Mouse (Mus musculus): Measurements from ENCODE around the gene Abcb8. TPM values are rescaled to one million over a fixed set of nuclear protein-coding genes. Genes with fewer than 3 reads are reported as not detected.
A peak's percentile ranks its signal among the peaks of the same experiment; 100 is the strongest.

Abcb8 gene
- polyA plus RNA-seq, 1 experiment from 2014 or later = 35.6 TPM

DNA sequence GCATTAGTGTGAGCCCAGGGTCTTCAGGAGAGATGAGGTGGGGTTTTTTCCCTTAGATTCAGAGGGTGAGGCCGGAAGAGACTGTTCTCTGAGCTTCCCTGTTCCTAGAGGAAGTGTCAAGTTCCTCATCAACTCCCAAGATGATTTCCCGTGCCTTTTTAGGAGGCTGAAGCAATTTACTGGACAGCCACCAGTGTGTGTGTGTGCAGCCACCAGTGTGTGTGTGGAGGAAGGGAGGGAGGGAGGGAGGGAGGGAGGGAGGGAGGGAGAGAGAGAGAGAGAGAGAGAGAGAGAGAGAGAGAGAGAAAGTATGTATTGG lies 60.5 kb downstream of the Abcb8 start:
- H3K9me3 ChIP-seq (ENCODE audit: control insufficient read depth, low read length) = no peaks in the 10 kb centered on the region
- WGBS = 26% methylated on average over 2 of the region's 2 CpGs
- peaks cover 22% of the 10 kb centered on the region for H3K4me1 ChIP-seq (ENCODE audit: control insufficient read depth, insufficient read depth, low read length)
- peak overlapping the region; percentile 90 for H3K9ac ChIP-seq (ENCODE audit: low read depth, low read length)
- no peak overlapping the region for H3K27ac ChIP-seq (replicated peaks; ENCODE audit: low read depth, low read length)
- no peaks in the 10 kb centered on the region for H3K27me3 ChIP-seq (replicated peaks; ENCODE audit: control insufficient read depth, insufficient read depth, low read length)
- ATAC-seq (ENCODE audit: low read depth) = no peak
- peaks cover 6% of the 10 kb centered on the region; the same call in 1 of the 2 replicates for H3K36me3 ChIP-seq (ENCODE audit: control insufficient read depth, insufficient read depth, low read length)
- H3K4me2 ChIP-seq (ENCODE audit: low read depth, low read length) = peak overlapping the region; percentile 95
- no peak for DNase-seq (ENCODE audit: low spot score)
- peak overlapping the region; percentile 76 for H3K4me3 ChIP-seq (ENCODE audit: low read depth, low read length)

DNA sequence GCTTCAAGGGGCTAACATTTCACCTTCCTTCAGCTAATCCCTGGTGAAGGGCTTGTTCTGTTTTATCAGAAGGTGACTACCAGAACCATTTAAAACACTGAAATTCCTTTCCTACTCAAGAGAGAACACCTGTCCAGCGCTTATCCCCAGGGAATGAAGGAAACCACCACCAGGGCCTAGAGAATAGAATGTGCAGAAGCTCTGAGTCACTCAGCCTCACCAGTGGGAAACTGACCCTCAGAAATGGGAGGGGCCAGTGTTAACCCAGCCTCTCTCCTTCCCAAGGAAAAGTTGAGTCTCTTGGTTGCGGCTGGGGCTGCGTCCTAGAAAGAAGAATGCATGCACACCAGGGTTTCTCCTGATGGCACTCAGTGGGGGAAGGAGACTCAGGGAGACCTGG lies 61.6 kb downstream of the Abcb8 start:
- Histone ChIP-seq H3K27me3 (replicated peaks; ENCODE audit: control insufficient read depth, insufficient read depth, low read length) (no peaks in the 10 kb centered on the region), H3K4me3 (ENCODE audit: low read depth, low read length) (no peak overlapping the region), H3K27ac (replicated peaks; ENCODE audit: low read depth, low read length) (no peak overlapping the region), H3K9me3 (ENCODE audit: control insufficient read depth, low read length) (no peaks in the 10 kb centered on the region), H3K9ac (ENCODE audit: low read depth, low read length) (no peak overlapping the region), H3K4me1 (ENCODE audit: control insufficient read depth, insufficient read depth, low read length) (peaks cover 22% of the 10 kb centered on the region), H3K4me2 (ENCODE audit: low read depth, low read length) (peak overlapping the region; percentile 95; the same call in 1 of the 2 replicates), H3K36me3 (ENCODE audit: control insufficient read depth, insufficient read depth, low read length) (peaks cover 6% of the 10 kb centered on the region; the same call in 1 of the 2 replicates)
- ATAC-seq (ENCODE audit: low read depth) (no peak), DNase-seq (ENCODE audit: low spot score) (no peak)
- WGBS = 58% methylated on average over 3 of the region's 3 CpGs

DNA sequence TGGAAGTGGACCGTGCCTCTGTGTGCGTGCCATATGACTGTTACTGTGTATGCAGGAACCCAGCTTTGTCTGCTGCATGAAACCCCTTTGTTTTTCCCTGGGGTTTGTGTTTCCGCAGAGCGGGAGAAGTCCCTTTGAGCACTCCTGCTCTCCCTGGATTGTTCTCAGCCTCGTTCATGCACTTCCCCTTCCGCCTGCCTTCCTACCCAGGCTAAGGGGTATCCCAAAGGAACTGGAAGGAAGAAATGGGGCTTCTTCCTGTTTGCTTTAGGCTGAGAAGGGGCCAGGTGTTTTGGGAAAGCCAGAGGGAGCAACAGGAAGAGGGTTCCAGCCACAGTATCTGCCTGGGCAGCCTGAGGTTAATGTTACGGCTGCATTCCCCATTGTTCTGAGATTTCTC lies 62.1 kb downstream of the Abcb8 start:
- peaks cover 22% of the 10 kb centered on the region for H3K4me1 ChIP-seq (ENCODE audit: control insufficient read depth, insufficient read depth, low read length)
- DNase-seq (ENCODE audit: low spot score) (no peak), ATAC-seq (ENCODE audit: low read depth) (no peak)
- no peaks in the 10 kb centered on the region for H3K27me3 ChIP-seq (replicated peaks; ENCODE audit: control insufficient read depth, insufficient read depth, low read length)
- H3K36me3 ChIP-seq (ENCODE audit: control insufficient read depth, insufficient read depth, low read length) = peaks cover 11% of the 10 kb centered on the region; the same call in 1 of the 2 replicates
- H3K9ac ChIP-seq (ENCODE audit: low read depth, low read length) = no peak overlapping the region
- H3K9me3 ChIP-seq (ENCODE audit: control insufficient read depth, low read length) = no peaks in the 10 kb centered on the region
- 56% methylated on average over 7 of the region's 7 CpGs for WGBS
- H3K4me2 ChIP-seq (ENCODE audit: low read depth, low read length) = peak overlapping the region; percentile 10; the same call in 1 of the 2 replicates
- H3K4me3 ChIP-seq (ENCODE audit: low read depth, low read length) = no peak overlapping the region
- H3K27ac ChIP-seq (replicated peaks; ENCODE audit: low read depth, low read length) = no peak overlapping the region

Other genes starting within 250 kb of the Abcb8 start
- gene Nupl2, start 228.7 kb upstream of the Abcb8 start, polyA plus RNA-seq (2014; fragmentation: Nextera tagmentation; extraction: Ambion mirVana) = 11.2 and 15.3 TPM in 2 replicates
- gene Kcnh2, start 42.1 kb upstream of the Abcb8 start, polyA plus RNA-seq (2014; fragmentation: Nextera tagmentation; extraction: Ambion mirVana) = 6.7 and 7.6 TPM in 2 replicates
- 7.8 and 7.9 TPM in 2 replicates for gene Nos3, start 28.9 kb upstream of the Abcb8 start, polyA plus RNA-seq (2014; fragmentation: Nextera tagmentation; extraction: Ambion mirVana)
- gene Atg9b, start 1.5 kb upstream of the Abcb8 start, polyA plus RNA-seq (2014; fragmentation: Nextera tagmentation; extraction: Ambion mirVana) = 0.75 and 0.81 TPM in 2 replicates
- 1.7 and 2.1 TPM in 2 replicates for gene Asic3, start 19.7 kb downstream of the Abcb8 start, polyA plus RNA-seq (2014; fragmentation: Nextera tagmentation; extraction: Ambion mirVana)
- 48.2 and 55.0 TPM in 2 replicates for gene Cdk5, start 29.9 kb downstream of the Abcb8 start, polyA plus RNA-seq (2014; fragmentation: Nextera tagmentation; extraction: Ambion mirVana)
- gene Slc4a2, start 30.2 kb downstream of the Abcb8 start, polyA plus RNA-seq (2014; fragmentation: Nextera tagmentation; extraction: Ambion mirVana) = 26.0 and 31.0 TPM in 2 replicates
- 111 and 119 TPM in 2 replicates for gene Fastk, start 51.6 kb downstream of the Abcb8 start, polyA plus RNA-seq (2014; fragmentation: Nextera tagmentation; extraction: Ambion mirVana)
- gene Tmub1, start 54.2 kb downstream of the Abcb8 start, polyA plus RNA-seq (2014; fragmentation: Nextera tagmentation; extraction: Ambion mirVana) = 16.5 and 21.3 TPM in 2 replicates
- 31.5 and 33.9 TPM in 2 replicates for gene Agap3, start 58.5 kb downstream of the Abcb8 start, polyA plus RNA-seq (2014; fragmentation: Nextera tagmentation; extraction: Ambion mirVana)
- 0.04 and 0.05 TPM in 2 replicates for gene Gbx1, start 133.5 kb downstream of the Abcb8 start, polyA plus RNA-seq (2014; fragmentation: Nextera tagmentation; extraction: Ambion mirVana)
- gene Asb10, start 147.3 kb downstream of the Abcb8 start, polyA plus RNA-seq (2014; fragmentation: Nextera tagmentation; extraction: Ambion mirVana) = 1.2 and 1.8 TPM in 2 replicates
- gene 4931409K22Rik, start 163.1 kb downstream of the Abcb8 start, polyA plus RNA-seq (2014; fragmentation: Nextera tagmentation; extraction: Ambion mirVana) = not detected in 2 replicates
- 83.7 and 96.3 TPM in 2 replicates for gene Abcf2, start 183.8 kb downstream of the Abcb8 start, polyA plus RNA-seq (2014; fragmentation: Nextera tagmentation; extraction: Ambion mirVana)
- 21.2 and 23.4 TPM in 2 replicates for gene Chpf2, start 193.1 kb downstream of the Abcb8 start, polyA plus RNA-seq (2014; fragmentation: Nextera tagmentation; extraction: Ambion mirVana)
- gene Smarcd3, start 230.7 kb downstream of the Abcb8 start, polyA plus RNA-seq (2014; fragmentation: Nextera tagmentation; extraction: Ambion mirVana) = 48.9 and 54.7 TPM in 2 replicates

Data from embryonic facial prominence, embryonic 14.5 days (tissue).